Mouse (Mus musculus) E14TG2a.4 (cell line): ENCODE measurements around the gene Reps2.

ENCODE experiments used
- CTCF ChIP-seq: conservative IDR thresholded peaks from 2 replicates; pipeline ENCODE4 v1.5.1; 2014; ENCODE audit warnings: low read length
- NANOG ChIP-seq: IDR thresholded peaks from 2 replicates; pipeline ENCODE4 v1.6.1; 2014; ENCODE audit warnings: borderline replicate concordance, low read length, mixed read lengths

- TF ChIP-seq CTCF (no peak), NANOG (no peak)
These were observed 236.2 kb downstream of the Reps2 start for GRCm38 (mm10) chrX:162407291-162407690.
